Mouse (Mus musculus) erythroblast, embryonic 14.5 days (primary cell): Measurements from ENCODE around the gene Kat5. TPM values are rescaled to one million over a fixed set of nuclear protein-coding genes. Genes with fewer than 3 reads are reported as not detected.

Experiments used
- H3K27me3 ChIP-seq: 2 replicates; pipeline ENCODE4 v1.6.1; 2012; ENCODE audit warnings: inconsistent platforms; ENCODE audit not compliant: control insufficient read depth
- H3K36me3 ChIP-seq: 2 replicates; pipeline ENCODE4 v1.6.1; 2012; ENCODE audit warnings: mild to moderate bottlenecking, inconsistent platforms; ENCODE audit not compliant: control insufficient read depth
- H3K4me1 ChIP-seq: 2 replicates; pipeline ENCODE4 v1.6.1; 2012; ENCODE audit warnings: inconsistent platforms; ENCODE audit not compliant: control insufficient read depth
- H3K4me3 ChIP-seq: replicated peaks from 2 replicates; pipeline ENCODE3; 2012; ENCODE audit warnings: moderate library complexity, mild to moderate bottlenecking, inconsistent platforms
- H3K9me3 ChIP-seq: 2 replicates; pipeline ENCODE4 v1.6.1; 2012; ENCODE audit warnings: low read length, inconsistent platforms, mixed read lengths; ENCODE audit not compliant: control insufficient read depth
- GATA1 ChIP-seq: IDR thresholded peaks from 2 replicates; pipeline ENCODE4 v1.6.1; 2012; ENCODE audit warnings: low read length, inconsistent platforms, mixed read lengths
- TAL1 ChIP-seq: IDR thresholded peaks from 3 replicates; pipeline ENCODE4 v1.6.1; 2012; ENCODE audit warnings: low read length, inconsistent platforms, mixed read lengths
- polyA plus RNA-seq: library from polyadenylated mRNA; stranded (reverse); fragments of >175 nt; gene quantifications from 2 replicates; pipeline ENCODE4 v1.2.3, GENCODE M21; 2012

Kat5 gene
- polyA plus RNA-seq, 1 experiment: 6.0 TPM

GRCm38 (mm10) chr19:5608707-5609106 lies 1.3 kb downstream of the Kat5 start:
- no peaks in the 10 kb centered on the region for H3K9me3 ChIP-seq
- TF ChIP-seq TAL1 (no peak), GATA1 (no peak)
- peak overlapping the region; percentile 93 for H3K4me3 ChIP-seq
- peaks cover 69% of the 10 kb centered on the region for H3K4me1 ChIP-seq
- peaks cover 55% of the 10 kb centered on the region for H3K36me3 ChIP-seq
- H3K27me3 ChIP-seq: no peaks in the 10 kb centered on the region

GRCm38 (mm10) chr19:5607705-5608410 lies 2.2 kb downstream of the Kat5 start:
- Histone ChIP-seq H3K9me3 (no peaks in the 10 kb centered on the region), H3K36me3 (peaks cover 64% of the 10 kb centered on the region), H3K27me3 (no peaks in the 10 kb centered on the region), H3K4me3 (no peak overlapping the region), H3K4me1 (peaks cover 70% of the 10 kb centered on the region)
- TF ChIP-seq TAL1: no peak
- TF ChIP-seq GATA1: no peak

DNA sequence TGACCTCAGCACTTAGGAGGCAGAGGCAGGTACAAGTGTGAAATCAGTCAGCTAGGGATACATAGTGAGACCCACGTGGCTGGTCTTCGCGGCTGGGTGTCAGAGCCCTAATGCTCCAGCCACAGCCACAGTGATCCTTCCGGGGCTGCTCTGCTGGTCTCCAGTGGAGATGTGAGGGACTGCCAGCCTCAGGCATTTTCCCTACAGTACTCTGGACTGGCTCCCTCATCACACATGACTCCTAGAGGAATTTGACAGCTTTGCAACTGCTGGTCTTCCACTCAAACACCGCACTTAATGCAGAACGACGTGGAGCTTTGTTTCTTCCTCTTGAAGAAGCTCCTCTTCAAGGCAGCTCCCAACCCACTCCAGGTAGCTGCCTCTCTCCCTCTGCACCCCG lies 3.8 kb downstream of the Kat5 start:
- Histone ChIP-seq H3K4me3 (no peak overlapping the region), H3K9me3 (no peaks in the 10 kb centered on the region), H3K36me3 (peaks cover 70% of the 10 kb centered on the region), H3K27me3 (no peaks in the 10 kb centered on the region), H3K4me1 (peaks cover 76% of the 10 kb centered on the region)
- TF ChIP-seq GATA1 (no peak), TAL1 (no peak)

DNA sequence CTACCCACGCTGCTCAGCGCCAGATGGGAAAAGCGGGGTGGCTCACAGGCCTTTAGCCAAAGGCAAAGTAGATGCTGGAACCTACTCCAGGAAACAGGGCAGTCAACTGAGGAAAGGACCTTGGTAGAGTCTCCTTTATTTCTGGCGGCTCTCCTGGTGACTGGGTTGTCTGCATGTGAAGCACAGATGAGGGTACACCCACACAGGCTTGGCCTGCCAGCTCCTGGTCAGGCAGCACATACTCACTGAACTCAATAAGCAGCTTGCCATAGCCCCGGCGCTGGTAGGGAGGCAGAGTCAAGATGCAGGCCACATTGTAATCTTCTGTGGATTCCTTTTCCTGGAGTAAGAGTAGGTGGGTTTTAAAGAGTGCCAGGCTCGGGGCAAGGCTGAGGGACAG lies 4.9 kb downstream of the Kat5 start:
- peaks cover 72% of the 10 kb centered on the region for H3K36me3 ChIP-seq
- no peak overlapping the region for H3K4me3 ChIP-seq
- TF ChIP-seq GATA1 (no peak), TAL1 (no peak)
- H3K9me3 ChIP-seq: no peaks in the 10 kb centered on the region
- no peaks in the 10 kb centered on the region for H3K27me3 ChIP-seq
- H3K4me1 ChIP-seq: peaks cover 67% of the 10 kb centered on the region

GRCm38 (mm10) chr19:5603664-5604063 lies 6.4 kb downstream of the Kat5 start:
- no peaks in the 10 kb centered on the region for H3K9me3 ChIP-seq
- no peaks in the 10 kb centered on the region for H3K27me3 ChIP-seq
- H3K4me3 ChIP-seq: peak overlapping the region; percentile 100
- H3K4me1 ChIP-seq: peaks cover 53% of the 10 kb centered on the region
- TF ChIP-seq GATA1 (no peak), TAL1 (no peak)
- peaks cover 67% of the 10 kb centered on the region for H3K36me3 ChIP-seq

DNA sequence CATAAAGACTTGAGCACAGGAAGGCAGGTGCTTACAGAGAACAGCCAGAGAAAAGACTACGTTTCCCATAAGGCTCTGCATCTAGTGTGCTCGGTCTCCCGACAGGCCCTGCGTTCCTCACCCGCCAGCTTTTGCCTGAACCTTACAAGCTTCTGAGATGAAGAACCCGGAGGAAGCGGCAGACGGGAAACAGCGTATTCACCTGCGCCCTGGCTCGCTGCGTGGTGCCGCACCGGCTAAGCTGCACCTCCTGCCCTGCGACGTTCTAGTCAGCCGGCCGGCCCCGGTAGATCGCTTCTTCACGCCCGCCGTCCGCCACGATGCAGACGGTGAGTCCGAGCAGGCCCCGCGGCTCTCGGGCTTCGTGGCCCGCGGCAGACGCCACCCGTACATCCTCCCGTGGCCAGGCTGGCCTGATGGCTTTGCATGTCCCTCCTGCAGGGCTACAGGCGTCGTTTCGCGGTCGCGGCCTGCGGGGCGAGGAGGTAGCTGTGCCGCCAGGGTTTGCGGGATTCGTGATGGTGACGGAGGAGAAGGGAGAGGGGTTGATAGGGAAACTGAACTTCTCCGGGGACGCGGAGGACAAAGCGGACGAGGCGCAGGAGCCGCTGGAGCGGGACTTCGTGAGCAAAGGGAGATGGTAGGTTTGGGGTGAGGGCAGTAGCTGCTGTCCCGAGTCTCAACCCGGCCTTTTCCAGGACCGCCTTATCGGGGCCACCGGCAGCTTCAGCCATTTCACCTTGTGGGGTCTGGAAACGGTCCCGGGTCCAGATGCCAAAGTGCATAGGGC lies 8.1 kb downstream of the Kat5 start, which contains the start of gene Rnaseh2c:
Gene Rnaseh2c, plus strand, starts transcription at position 122 of the 790 bp plus-strand sequence.
- H3K4me1 ChIP-seq: peaks cover 42% of the 10 kb centered on the region
- peaks cover 49% of the 10 kb centered on the region for H3K36me3 ChIP-seq
- no peaks in the 10 kb centered on the region for H3K9me3 ChIP-seq
- TF ChIP-seq TAL1: no peak
- TF ChIP-seq GATA1: no peak
- H3K4me3 ChIP-seq: peak within 1 kb of the TSS; percentile 100
- H3K27me3 ChIP-seq: peaks cover 4% of the 10 kb centered on the region

DNA sequence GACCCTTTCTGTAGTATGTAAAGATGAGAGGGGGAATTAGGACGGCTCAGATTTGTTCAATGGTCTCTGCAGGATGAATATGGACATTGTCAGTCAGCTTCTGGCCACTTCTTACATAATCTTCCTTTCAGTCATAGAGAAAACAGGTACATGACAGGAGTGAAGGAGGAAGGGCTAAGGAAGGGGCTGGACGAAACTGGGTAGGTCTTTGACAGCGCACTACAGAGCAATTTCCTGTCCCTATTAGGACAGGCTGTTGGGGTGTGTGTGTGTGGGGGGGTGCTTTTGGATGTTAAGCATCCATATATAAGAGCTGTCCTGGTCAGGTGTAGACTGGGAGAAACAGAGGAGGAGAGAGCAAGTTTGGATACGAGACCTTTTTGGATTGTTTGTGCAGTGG lies 10.8 kb downstream of the Kat5 start:
- H3K4me3 ChIP-seq: no peak overlapping the region
- peaks cover 33% of the 10 kb centered on the region for H3K4me1 ChIP-seq
- peaks cover 4% of the 10 kb centered on the region for H3K27me3 ChIP-seq
- TF ChIP-seq TAL1 (no peak), GATA1 (no peak)
- H3K36me3 ChIP-seq: peaks cover 22% of the 10 kb centered on the region
- no peaks in the 10 kb centered on the region for H3K9me3 ChIP-seq

GRCm38 (mm10) chr19:5591888-5592287 lies 18.1 kb downstream of the Kat5 start:
- H3K27me3 ChIP-seq: no peaks in the 10 kb centered on the region
- H3K9me3 ChIP-seq: peaks cover 3% of the 10 kb centered on the region; the same call in 1 of the 2 replicates
- no peak for TF ChIP-seq GATA1
- no peak for TF ChIP-seq TAL1
- H3K36me3 ChIP-seq: no peaks in the 10 kb centered on the region
- H3K4me1 ChIP-seq: no peaks in the 10 kb centered on the region
- no peak overlapping the region for H3K4me3 ChIP-seq

- Histone ChIP-seq H3K36me3 (no peaks in the 10 kb centered on the region), H3K4me3 (no peak overlapping the region), H3K9me3 (peaks cover 3% of the 10 kb centered on the region; the same call in 1 of the 2 replicates), H3K4me1 (no peaks in the 10 kb centered on the region), H3K27me3 (peaks cover 2% of the 10 kb centered on the region)
- TF ChIP-seq TAL1 (no peak), GATA1 (no peak)
These were observed 20.9 kb downstream of the Kat5 start for GRCm38 (mm10) chr19:5589159-5589558.
